Comparison of ENCODE assay signal across 1 mouse cellular context in the genomic region with DNA sequence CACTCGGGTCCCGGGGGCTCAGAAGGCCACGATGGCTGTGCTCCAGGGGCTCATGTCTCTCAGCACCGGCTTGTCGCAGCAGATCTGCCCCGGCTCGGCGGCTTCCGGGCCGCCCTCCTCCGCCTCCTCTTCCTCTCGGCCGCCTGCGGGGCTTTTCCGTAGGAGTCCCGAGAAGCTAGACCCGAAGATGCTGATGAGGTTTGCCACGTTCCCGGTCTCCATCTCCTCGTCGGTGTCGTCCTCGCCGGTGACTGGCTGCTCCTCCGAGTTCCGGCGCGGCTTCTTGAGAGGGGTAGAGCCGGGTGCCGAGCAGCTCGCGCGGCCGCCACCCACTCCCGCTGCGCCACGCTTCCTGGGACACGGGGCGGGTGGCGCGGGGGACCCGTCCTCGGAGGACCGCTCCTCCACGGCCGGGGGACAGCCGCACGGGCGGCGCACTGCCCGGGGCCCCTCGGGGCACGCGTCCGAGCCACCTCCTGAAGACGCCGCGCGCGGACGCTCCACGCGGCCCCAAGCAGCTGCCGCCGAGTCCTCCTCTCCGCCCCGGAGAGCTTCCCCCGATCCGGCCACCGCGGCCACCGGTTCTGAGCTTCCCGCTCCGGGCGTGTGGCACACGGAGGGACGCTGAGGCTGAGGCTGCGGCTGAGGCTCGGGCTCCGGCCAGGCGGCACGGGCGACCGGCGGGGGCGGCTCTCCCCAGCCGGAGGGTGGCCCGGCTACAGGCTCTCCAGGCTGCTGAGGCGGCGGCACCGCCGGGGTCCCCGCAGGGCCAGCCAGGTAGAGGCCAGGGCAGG.
TF ChIP-seq lines count a peak whose summit lies in the region.

No protein-coding gene starts in this region.

TF ChIP-seq in CH12.LX, 34 proteins besides CTCF, POLR2A, EP300 and RAD21 (continued from another document):
- no peak for TF ChIP-seq ZNF384 (IDR thresholded peaks at IDR 0.05; ENCODE audit: low read depth, low read length)
- 0 out of 2 replicates have a peak, but pooled peaks have one; percentile 16 for TF ChIP-seq TCF12 (IDR thresholded peaks at IDR 0.05; ENCODE audit: low read depth, low read length)
